Mouse (Mus musculus) myocyte (in vitro differentiated cells): ENCODE data around the gene Vpreb3. TPM values are rescaled to one million over a fixed set of nuclear protein-coding genes. Genes with fewer than 3 reads are reported as not detected.
A peak's percentile ranks its signal among the peaks of the same experiment; 100 is the strongest.

Source experiments
- H3K27me3 ChIP-seq: one replicate; pipeline ENCODE4 v1.6.1; 2011; ENCODE audit not compliant: control insufficient read depth, insufficient read depth, insufficient read length
- H3K36me3 ChIP-seq: one replicate; pipeline ENCODE4 v1.6.1; 2011; ENCODE audit not compliant: control insufficient read depth, insufficient read depth
- H3K4me2 ChIP-seq: one replicate; pipeline ENCODE4 v1.6.1; 2011; ENCODE audit warnings: low read depth, control low read depth
- H3K4me3 ChIP-seq: one replicate; pipeline ENCODE4 v1.5.1; 2011; ENCODE audit warnings: mild to moderate bottlenecking, control low read depth, moderate library complexity
- H3K79me2 ChIP-seq: one replicate; pipeline ENCODE4 v1.6.1; 2011; ENCODE audit not compliant: control insufficient read depth, insufficient read depth
- H3ac ChIP-seq: one replicate; pipeline ENCODE4 v1.6.1; 2011; ENCODE audit not compliant: control insufficient read depth, insufficient read length
- CEBPB ChIP-seq: IDR thresholded peaks from 2 replicates; pipeline ENCODE4 v1.6.1; 2011; ENCODE audit warnings: mild to moderate bottlenecking, moderate library complexity; ENCODE audit not compliant: poor library complexity, insufficient read depth, severe bottlenecking
- E2F4 ChIP-seq: IDR thresholded peaks from one replicate; pipeline ENCODE4 v1.6.1; 2011; ENCODE audit warnings: mild to moderate bottlenecking, control low read depth, moderate library complexity; ENCODE audit not compliant: insufficient read depth
- MAX ChIP-seq: IDR thresholded peaks from one replicate; pipeline ENCODE4 v1.6.1; 2011; ENCODE audit warnings: low read depth, mild to moderate bottlenecking, control low read depth
- MYOD1 ChIP-seq, 3 experiments: IDR thresholded peaks; one replicate each; pipeline ENCODE4 v1.6.1; 2011; ENCODE audit warnings: control low read depth in 2 of 3, low read depth in 2 of 3, mild to moderate bottlenecking in 2 of 3, moderate library complexity in 1 of 3; ENCODE audit not compliant: insufficient read length in 2 of 3, control insufficient read depth in 1 of 3
- MYOG ChIP-seq, 3 experiments: IDR thresholded peaks; one replicate each; pipeline ENCODE4 v1.6.1; 2011; ENCODE audit warnings: control low read depth in 2 of 3, low read depth in 2 of 3, mild to moderate bottlenecking in 2 of 3; ENCODE audit not compliant: insufficient read length in 2 of 3, control insufficient read depth in 1 of 3, insufficient read depth in 1 of 3
- POLR2A ChIP-seq: IDR thresholded peaks from one replicate; pipeline ENCODE4 v1.6.1; 2011; ENCODE audit warnings: low read depth, mild to moderate bottlenecking, control low read depth, moderate library complexity; ENCODE audit not compliant: insufficient read length
- POLR2AphosphoS2 ChIP-seq: IDR thresholded peaks from one replicate; pipeline ENCODE4 v1.6.1; 2011; ENCODE audit warnings: low read depth, control low read depth; ENCODE audit not compliant: insufficient read length
- REST ChIP-seq: IDR thresholded peaks from one replicate; pipeline ENCODE4 v1.6.1; 2011; ENCODE audit warnings: mild to moderate bottlenecking, control low read depth, moderate library complexity; ENCODE audit not compliant: insufficient read depth, insufficient read length
- SRF ChIP-seq: IDR thresholded peaks from one replicate; pipeline ENCODE4 v1.6.1; 2011; ENCODE audit warnings: low read depth; ENCODE audit not compliant: control insufficient read depth, insufficient read length
- TCF12 ChIP-seq: IDR thresholded peaks from one replicate; pipeline ENCODE4 v1.6.1; 2011; ENCODE audit warnings: mild to moderate bottlenecking, control low read depth; ENCODE audit not compliant: poor library complexity, insufficient read depth, severe bottlenecking
- TCF3 ChIP-seq: IDR thresholded peaks from one replicate; pipeline ENCODE4 v1.6.1; 2011; ENCODE audit warnings: low read depth, control low read depth; ENCODE audit not compliant: insufficient read length
- USF1 ChIP-seq: IDR thresholded peaks from one replicate; pipeline ENCODE4 v1.6.1; 2011; ENCODE audit warnings: low read depth, mild to moderate bottlenecking, control low read depth, moderate library complexity
- polyA plus RNA-seq: library from polyadenylated mRNA; unstranded; fragments of >200 nt; fragmentation: generic; extraction: Trizol; gene quantifications from one replicate; pipeline ENCODE4 v1.2.1, GENCODE M21; 2012; ENCODE audit warnings: missing spikeins

The Vpreb3 gene
- polyA plus RNA-seq, 1 experiment: 0.48 TPM

GRCm38 (mm10) chr10:75945896-75946295 is 3.0 kb downstream of the Vpreb3 start:
- H3K36me3 ChIP-seq: no peaks in the 10 kb centered on the region
- no peak overlapping the region for H3K4me3 ChIP-seq
- H3ac ChIP-seq: no peak overlapping the region
- H3K79me2 ChIP-seq: no peaks in the 10 kb centered on the region
- H3K27me3 ChIP-seq: no peaks in the 10 kb centered on the region
- no peak for TF ChIP-seq E2F4
- no peak for TF ChIP-seq MYOG (IDR thresholded peaks at IDR 0.05; ENCODE audit: control insufficient read depth in 1 of 3, insufficient read depth in 1 of 3, insufficient read length in 2 of 3, low read depth in 2 of 3)
- TF ChIP-seq TCF3: no peak
- TF ChIP-seq MYOD1 (IDR thresholded peaks at IDR 0.05; ENCODE audit: control insufficient read depth in 1 of 3, insufficient read length in 2 of 3, low read depth in 2 of 3): no peak
- no peak for TF ChIP-seq POLR2A
- TF ChIP-seq SRF: no peak
- TF ChIP-seq MAX: no peak
- TF ChIP-seq REST: no peak
- H3K4me2 ChIP-seq: no peak overlapping the region

GRCm38 (mm10) chr10:75948079-75948478 is 5.2 kb downstream of the Vpreb3 start:
- TF ChIP-seq MYOG (IDR thresholded peaks at IDR 0.05; ENCODE audit: control insufficient read depth in 1 of 3, insufficient read depth in 1 of 3, insufficient read length in 2 of 3, low read depth in 2 of 3) (no peak), E2F4 (no peak), POLR2A (no peak), USF1 (no peak), MYOD1 (IDR thresholded peaks at IDR 0.05; ENCODE audit: control insufficient read depth in 1 of 3, insufficient read length in 2 of 3, low read depth in 2 of 3) (no peak), MAX (no peak), CEBPB (no peak), POLR2AphosphoS2 (no peak), TCF12 (no peak), TCF3 (no peak), REST (no peak), SRF (no peak)
- Histone ChIP-seq H3K36me3 (no peaks in the 10 kb centered on the region), H3K4me2 (no peak overlapping the region), H3K79me2 (no peaks in the 10 kb centered on the region), H3K27me3 (peaks cover 8% of the 10 kb centered on the region), H3ac (no peak overlapping the region), H3K4me3 (no peak overlapping the region)

- H3K79me2 ChIP-seq: no peaks in the 10 kb centered on the region
- no peak overlapping the region for H3K4me3 ChIP-seq
- H3K27me3 ChIP-seq: peaks cover 15% of the 10 kb centered on the region
- H3K36me3 ChIP-seq: no peaks in the 10 kb centered on the region
- no peak for TF ChIP-seq POLR2AphosphoS2
- TF ChIP-seq E2F4: no peak
- TF ChIP-seq MYOG (IDR thresholded peaks at IDR 0.05; ENCODE audit: control insufficient read depth in 1 of 3, insufficient read depth in 1 of 3, insufficient read length in 2 of 3, low read depth in 2 of 3): no peak
- no peak for TF ChIP-seq SRF
- no peak for TF ChIP-seq REST
- no peak for TF ChIP-seq TCF3
- TF ChIP-seq POLR2A: no peak
- TF ChIP-seq MAX: no peak
- TF ChIP-seq USF1: no peak
- TF ChIP-seq CEBPB: no peak
- no peak for TF ChIP-seq MYOD1 (IDR thresholded peaks at IDR 0.05; ENCODE audit: control insufficient read depth in 1 of 3, insufficient read length in 2 of 3, low read depth in 2 of 3)
- no peak for TF ChIP-seq TCF12
- no peak overlapping the region for H3ac ChIP-seq
- no peak overlapping the region for H3K4me2 ChIP-seq
These were observed 6.5 kb downstream of the Vpreb3 start for GRCm38 (mm10) chr10:75949053-75950045.

GRCm38 (mm10) chr10:75950791-75951210 is 7.9 kb downstream of the Vpreb3 start:
- TF ChIP-seq POLR2AphosphoS2 (no peak), MYOG (IDR thresholded peaks at IDR 0.05; ENCODE audit: control insufficient read depth in 1 of 3, insufficient read depth in 1 of 3, insufficient read length in 2 of 3, low read depth in 2 of 3) (no peak), MYOD1 (IDR thresholded peaks at IDR 0.05; ENCODE audit: control insufficient read depth in 1 of 3, insufficient read length in 2 of 3, low read depth in 2 of 3) (no peak), USF1 (no peak), CEBPB (no peak), MAX (no peak)
- Histone ChIP-seq H3K27me3 (peaks cover 19% of the 10 kb centered on the region), H3K4me2 (peak overlapping the region; percentile 72), H3ac (no peak overlapping the region), H3K79me2 (no peaks in the 10 kb centered on the region), H3K36me3 (no peaks in the 10 kb centered on the region), H3K4me3 (no peak overlapping the region)
